Mouse (Mus musculus): ENCODE measurements at regions not wholly inside any gene's neighbourhood (a gene's known extent, or its start where the extent isn't known, plus 50 kb on each side); places are given as distances from the start of the nearest gene placed in this dataset.

- H3K36me3 ChIP-seq (replicated peaks) = no peaks in the 10 kb centered on the region
- H3K9me3 ChIP-seq (replicated peaks) = no peaks in the 10 kb centered on the region
- H3K27me3 ChIP-seq (ENCODE audit: insufficient read depth, low read length) = no peaks in the 10 kb centered on the region; the same call in 1 of the 2 replicates
- no peak overlapping the region for H3K4me3 ChIP-seq (ENCODE audit: low read depth, low read length)
- DNase-seq (ENCODE audit: low spot score) (no peak), ATAC-seq (ENCODE audit: extremely low read depth, insufficient number of reproducible peaks, low FRiP score, poor library complexity, severe bottlenecking) (no peak)
- H3K4me1 ChIP-seq (ENCODE audit: insufficient read depth, low read depth, low read length) = peaks cover 5% of the 10 kb centered on the region
- no peak for TF ChIP-seq TAL1 (conservative IDR thresholded peaks at IDR 0.05; ENCODE audit: low read depth, low read length)
- no peak for TF ChIP-seq GATA2 (IDR thresholded peaks at IDR 0.05; ENCODE audit: borderline replicate concordance, low read depth, low read length)
- TF ChIP-seq POLR2AphosphoS5 (IDR thresholded peaks at IDR 0.05; ENCODE audit: insufficient replicate concordance, low read depth, low read length) = no peak
- TF ChIP-seq CTCF (IDR thresholded peaks at IDR 0.05; ENCODE audit: low read depth, low read length) = no peak
- no peak for TF ChIP-seq GATA1 (IDR thresholded peaks at IDR 0.05; ENCODE audit: borderline replicate concordance, low read length)
Measured at GRCm38 (mm10) chr3:80084168-80084567, 199.8 kb downstream of the Fam198b start.

DNA sequence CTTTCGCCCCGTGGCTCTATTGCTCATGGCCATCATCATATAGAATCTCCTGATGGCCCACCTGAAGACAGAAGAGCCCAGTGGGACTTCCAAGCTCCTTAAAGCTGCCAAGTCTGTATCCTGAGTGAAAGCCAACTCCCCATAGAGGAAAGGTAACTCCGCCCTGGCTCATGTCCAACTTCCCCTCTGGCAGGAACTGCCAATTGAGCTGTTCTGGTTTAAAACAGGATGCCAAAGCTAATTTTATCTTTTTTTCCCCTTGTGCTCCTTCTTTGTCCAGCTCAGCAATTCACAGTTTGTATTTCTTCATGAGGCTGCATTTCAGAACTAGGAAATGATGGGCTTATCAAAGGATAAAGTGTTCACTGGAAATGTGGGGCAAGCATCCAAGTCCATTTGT, 215.3 kb downstream of the Fam198b start:
- Histone ChIP-seq H3K27me3 (ENCODE audit: insufficient read depth, low read length) (peaks cover 2% of the 10 kb centered on the region; the same call in 1 of the 2 replicates), H3K9me3 (replicated peaks) (no peaks in the 10 kb centered on the region), H3K4me1 (ENCODE audit: insufficient read depth, low read depth, low read length) (no peaks in the 10 kb centered on the region), H3K4me3 (ENCODE audit: low read depth, low read length) (no peak overlapping the region), H3K36me3 (replicated peaks) (no peaks in the 10 kb centered on the region)
- DNase-seq (ENCODE audit: low spot score) = no peak
- TF ChIP-seq CTCF (IDR thresholded peaks at IDR 0.05; ENCODE audit: low read depth, low read length) (no peak), TAL1 (conservative IDR thresholded peaks at IDR 0.05; ENCODE audit: low read depth, low read length) (no peak), POLR2AphosphoS5 (IDR thresholded peaks at IDR 0.05; ENCODE audit: insufficient replicate concordance, low read depth, low read length) (no peak), GATA2 (IDR thresholded peaks at IDR 0.05; ENCODE audit: borderline replicate concordance, low read depth, low read length) (no peak), GATA1 (IDR thresholded peaks at IDR 0.05; ENCODE audit: borderline replicate concordance, low read length) (no peak)
- no peak for ATAC-seq (ENCODE audit: extremely low read depth, insufficient number of reproducible peaks, low FRiP score, poor library complexity, severe bottlenecking)

- no peaks in the 10 kb centered on the region for H3K9me3 ChIP-seq (replicated peaks)
- H3K36me3 ChIP-seq (replicated peaks) = no peaks in the 10 kb centered on the region
- no peak overlapping the region for H3K4me3 ChIP-seq (ENCODE audit: low read depth, low read length)
- no peak for ATAC-seq (ENCODE audit: extremely low read depth, insufficient number of reproducible peaks, low FRiP score, poor library complexity, severe bottlenecking)
- H3K4me1 ChIP-seq (ENCODE audit: insufficient read depth, low read depth, low read length) = no peaks in the 10 kb centered on the region
- no peak for DNase-seq (ENCODE audit: low spot score)
- TF ChIP-seq POLR2AphosphoS5 (IDR thresholded peaks at IDR 0.05; ENCODE audit: insufficient replicate concordance, low read depth, low read length) = no peak
- TF ChIP-seq GATA1 (IDR thresholded peaks at IDR 0.05; ENCODE audit: borderline replicate concordance, low read length) = no peak
- TF ChIP-seq TAL1 (conservative IDR thresholded peaks at IDR 0.05; ENCODE audit: low read depth, low read length) = no peak
- TF ChIP-seq CTCF (IDR thresholded peaks at IDR 0.05; ENCODE audit: low read depth, low read length) = no peak
- TF ChIP-seq GATA2 (IDR thresholded peaks at IDR 0.05; ENCODE audit: borderline replicate concordance, low read depth, low read length) = no peak
- H3K27me3 ChIP-seq (ENCODE audit: insufficient read depth, low read length) = no peaks in the 10 kb centered on the region
Measured at GRCm38 (mm10) chr3:80120177-80120736, 235.9 kb downstream of the Fam198b start.

- TF ChIP-seq GATA2 (IDR thresholded peaks at IDR 0.05; ENCODE audit: borderline replicate concordance, low read depth, low read length) = no peak
- TF ChIP-seq POLR2AphosphoS5 (IDR thresholded peaks at IDR 0.05; ENCODE audit: insufficient replicate concordance, low read depth, low read length) = no peak
- TF ChIP-seq GATA1 (IDR thresholded peaks at IDR 0.05; ENCODE audit: borderline replicate concordance, low read length) = no peak
- no peak for TF ChIP-seq TAL1 (conservative IDR thresholded peaks at IDR 0.05; ENCODE audit: low read depth, low read length)
- no peak for TF ChIP-seq CTCF (IDR thresholded peaks at IDR 0.05; ENCODE audit: low read depth, low read length)
- H3K4me3 ChIP-seq (ENCODE audit: low read depth, low read length) = no peak overlapping the region
- no peaks in the 10 kb centered on the region for H3K27me3 ChIP-seq (ENCODE audit: insufficient read depth, low read length)
- ATAC-seq (ENCODE audit: extremely low read depth, insufficient number of reproducible peaks, low FRiP score, poor library complexity, severe bottlenecking) (no peak), DNase-seq (ENCODE audit: low spot score) (no peak)
- H3K36me3 ChIP-seq (replicated peaks) = no peaks in the 10 kb centered on the region
- H3K9me3 ChIP-seq (replicated peaks) = no peaks in the 10 kb centered on the region
- no peaks in the 10 kb centered on the region for H3K4me1 ChIP-seq (ENCODE audit: insufficient read depth, low read depth, low read length)
Measured at GRCm38 (mm10) chr3:80123666-80124065, 239.3 kb downstream of the Fam198b start.

- no peaks in the 10 kb centered on the region for H3K27me3 ChIP-seq (ENCODE audit: insufficient read depth, low read length)
- no peak for TF ChIP-seq GATA2 (IDR thresholded peaks at IDR 0.05; ENCODE audit: borderline replicate concordance, low read depth, low read length)
- no peak for TF ChIP-seq POLR2AphosphoS5 (IDR thresholded peaks at IDR 0.05; ENCODE audit: insufficient replicate concordance, low read depth, low read length)
- TF ChIP-seq TAL1 (conservative IDR thresholded peaks at IDR 0.05; ENCODE audit: low read depth, low read length) = no peak
- no peak for TF ChIP-seq CTCF (IDR thresholded peaks at IDR 0.05; ENCODE audit: low read depth, low read length)
- TF ChIP-seq GATA1 (IDR thresholded peaks at IDR 0.05; ENCODE audit: borderline replicate concordance, low read length) = no peak
- no peak overlapping the region for H3K4me3 ChIP-seq (ENCODE audit: low read depth, low read length)
- DNase-seq (ENCODE audit: low spot score) (no peak), ATAC-seq (ENCODE audit: extremely low read depth, insufficient number of reproducible peaks, low FRiP score, poor library complexity, severe bottlenecking) (no peak)
- no peaks in the 10 kb centered on the region for H3K4me1 ChIP-seq (ENCODE audit: insufficient read depth, low read depth, low read length)
- H3K9me3 ChIP-seq (replicated peaks) = peaks cover 3% of the 10 kb centered on the region; the same call in 1 of the 2 replicates
- H3K36me3 ChIP-seq (replicated peaks) = no peaks in the 10 kb centered on the region
Measured at GRCm38 (mm10) chr3:80124621-80125020, 240.3 kb downstream of the Fam198b start.

DNA sequence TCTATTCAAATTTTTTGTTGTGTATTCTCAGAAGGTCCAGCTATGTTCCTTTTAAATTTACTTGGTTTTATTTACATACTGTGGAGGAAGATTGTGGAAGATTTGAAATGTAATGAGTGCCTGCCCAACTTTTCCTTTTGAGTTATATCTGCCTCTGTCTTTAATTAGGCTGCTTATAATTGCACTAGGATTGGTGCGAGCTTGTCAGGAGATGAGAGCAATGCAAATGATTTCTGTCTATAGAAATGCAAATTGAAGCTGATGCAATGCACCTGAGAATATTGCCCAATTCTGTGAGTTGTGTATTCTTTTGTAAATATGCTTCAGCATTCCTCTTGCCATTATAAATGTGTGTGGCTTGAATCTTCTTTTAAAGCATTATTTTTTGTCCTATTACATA, 257.4 kb downstream of the Fam198b start:
- Histone ChIP-seq H3K27me3 (ENCODE audit: insufficient read depth, low read length) (no peaks in the 10 kb centered on the region), H3K36me3 (replicated peaks) (no peaks in the 10 kb centered on the region), H3K9me3 (replicated peaks) (no peaks in the 10 kb centered on the region), H3K4me1 (ENCODE audit: insufficient read depth, low read depth, low read length) (no peaks in the 10 kb centered on the region), H3K4me3 (ENCODE audit: low read depth, low read length) (no peak overlapping the region)
- ATAC-seq (ENCODE audit: extremely low read depth, insufficient number of reproducible peaks, low FRiP score, poor library complexity, severe bottlenecking) (no peak), DNase-seq (ENCODE audit: low spot score) (no peak)
- TF ChIP-seq GATA2 (IDR thresholded peaks at IDR 0.05; ENCODE audit: borderline replicate concordance, low read depth, low read length) = no peak

Data from G1E (cell line).